Mouse (Mus musculus) lung, postnatal 36 days (tissue): ENCODE results near the gene Scaf11.

ENCODE experiments used
- DNase-seq: peaks from one replicate; pipeline ENCODE4 v3.0.0; 2022; ENCODE audit warnings: mixed read lengths

Gene Scaf11

GRCm38 (mm10) chr15:96395071-96395470 is 65.6 kb downstream of the Scaf11 start:
- peak; percentile 77 for DNase-seq

GRCm38 (mm10) chr15:96392878-96393277 is 67.8 kb downstream of the Scaf11 start:
- no peak for DNase-seq

GRCm38 (mm10) chr15:96388565-96388964 is 72.1 kb downstream of the Scaf11 start:
- no peak for DNase-seq

GRCm38 (mm10) chr15:96382223-96382622 is 78.4 kb downstream of the Scaf11 start:
- DNase-seq: no peak

DNA sequence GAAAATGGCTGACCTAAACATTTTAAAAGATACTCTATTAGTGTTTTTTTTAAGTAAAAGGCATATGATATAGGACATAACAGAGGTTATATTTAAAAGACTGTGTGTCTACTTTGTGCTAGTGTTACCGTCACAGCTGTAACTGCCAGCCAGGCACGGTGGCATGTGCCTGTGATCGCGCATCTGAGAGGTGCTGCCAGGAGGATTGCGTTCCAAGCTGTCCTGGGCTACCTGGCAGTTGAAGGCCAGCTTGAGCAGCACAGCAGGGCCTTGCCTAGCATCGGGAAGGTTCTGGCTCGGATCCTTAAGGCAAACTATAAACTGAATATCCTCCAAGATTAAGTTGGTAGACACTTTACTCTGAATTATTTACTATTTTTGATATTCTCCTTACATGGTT is 82.9 kb downstream of the Scaf11 start:
- DNase-seq: no peak

GRCm38 (mm10) chr15:96377263-96377662 is 83.4 kb downstream of the Scaf11 start:
- DNase-seq: peak; percentile 64

- DNase-seq: no peak
Measured at GRCm38 (mm10) chr15:96376214-96376613, 84.4 kb downstream of the Scaf11 start.

- DNase-seq: peak; percentile 28
Measured at GRCm38 (mm10) chr15:96373161-96373560, 87.5 kb downstream of the Scaf11 start.

DNA sequence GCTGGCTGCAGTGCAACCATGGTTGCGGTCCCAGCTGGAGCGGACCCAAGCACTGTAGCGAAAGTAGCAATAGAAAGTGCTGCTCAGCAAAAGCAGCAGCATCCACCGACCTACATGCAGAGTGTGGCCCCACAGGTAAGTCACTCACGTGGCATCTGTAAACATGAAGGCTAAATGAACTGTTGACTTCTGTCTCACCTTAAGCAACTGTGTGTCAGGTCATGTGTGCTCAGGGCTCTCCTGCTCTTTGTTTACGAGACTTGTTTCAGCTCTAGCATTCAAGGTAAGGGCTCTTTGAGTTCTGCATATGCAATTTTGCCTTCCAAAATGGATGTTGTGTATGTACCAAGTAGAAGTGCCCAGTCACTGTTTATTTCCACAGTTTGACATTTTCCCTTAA is 88.0 kb downstream of the Scaf11 start:
- DNase-seq: no peak

DNA sequence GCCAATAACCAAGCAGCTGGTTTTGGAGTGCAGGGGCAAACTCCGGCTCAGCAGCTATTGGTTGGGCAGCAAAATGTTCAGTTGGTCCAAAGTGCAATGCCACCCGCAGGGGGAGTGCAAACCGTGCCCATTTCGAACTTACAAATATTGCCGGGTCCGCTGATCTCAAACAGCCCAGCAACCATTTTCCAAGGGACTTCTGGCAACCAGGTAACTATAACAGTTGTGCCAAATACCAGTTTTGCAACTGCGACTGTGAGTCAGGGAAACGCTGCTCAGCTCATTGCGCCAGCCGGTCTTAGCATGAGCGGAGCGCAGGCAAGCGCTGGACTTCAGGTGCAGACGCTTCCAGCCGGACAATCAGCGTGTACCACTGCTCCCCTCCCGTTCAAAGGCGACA is 89.3 kb downstream of the Scaf11 start:
- no peak for DNase-seq

DNA sequence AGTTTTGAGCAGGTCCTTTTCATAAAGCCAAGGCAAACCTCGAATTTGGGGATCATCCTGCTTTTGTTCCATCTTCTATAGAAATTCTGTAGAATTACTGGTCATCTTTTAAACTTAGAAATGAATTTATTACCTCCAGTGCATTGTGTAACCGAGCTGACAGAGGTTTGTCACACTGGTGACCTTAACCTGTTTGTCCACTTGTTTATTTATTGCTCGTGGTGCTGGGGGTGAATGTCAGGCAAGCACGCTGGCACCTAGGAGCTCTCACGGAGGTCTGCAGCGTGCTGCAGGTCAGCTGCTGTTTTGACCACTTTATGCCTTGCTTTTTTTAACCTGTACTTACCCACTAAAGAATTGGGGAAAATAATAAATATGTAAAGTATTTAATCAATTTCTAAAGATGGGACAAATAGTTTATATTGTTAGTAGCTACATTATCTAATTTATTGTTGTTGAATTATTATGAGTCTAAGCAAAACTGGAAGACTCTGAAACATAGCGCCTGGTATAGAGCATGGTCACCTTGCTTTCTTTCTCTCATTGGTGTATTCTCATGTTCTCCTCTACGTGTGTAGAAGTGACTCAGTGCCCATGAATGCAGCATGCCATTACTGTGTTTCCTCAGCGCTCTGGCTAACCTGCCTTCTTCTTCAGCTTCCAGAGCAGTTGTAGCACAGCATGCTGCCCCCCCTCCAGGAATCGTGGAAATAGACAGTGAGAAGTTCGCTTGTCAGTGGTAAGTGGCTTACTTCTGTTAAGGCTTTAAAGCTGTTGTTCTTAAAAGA is 94.3 kb downstream of the Scaf11 start:
- DNase-seq: no peak

DNA sequence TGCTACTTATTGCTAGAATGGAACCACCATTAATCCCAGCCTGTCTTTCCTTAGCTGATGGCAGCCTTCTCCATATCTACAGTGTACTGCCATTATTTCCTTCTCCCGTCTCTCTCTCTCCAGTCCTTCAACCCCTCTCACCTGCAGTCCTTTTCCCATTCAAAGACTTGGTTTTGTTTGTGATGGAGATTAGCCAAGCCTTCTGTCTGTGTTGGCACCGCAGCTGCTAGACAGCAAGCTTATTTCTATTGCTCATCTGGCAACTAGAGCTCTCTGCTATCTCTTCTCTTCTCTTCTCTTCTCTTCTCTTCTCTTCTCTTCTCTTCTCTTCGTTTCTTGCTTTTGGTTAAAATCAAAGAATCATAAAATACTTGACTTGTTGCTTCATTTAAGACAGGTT is 95.3 kb downstream of the Scaf11 start:
- DNase-seq: no peak
